Mouse (Mus musculus) thymus, postnatal 10 days (tissue): ENCODE data around the gene Arhgap15.

Experiments
- DNase-seq, 2 experiments: peaks; one replicate each; pipeline ENCODE4 v3.0.0; 2021; ENCODE audit warnings: low spot score in 2 of 2

The Arhgap15 gene

DNA sequence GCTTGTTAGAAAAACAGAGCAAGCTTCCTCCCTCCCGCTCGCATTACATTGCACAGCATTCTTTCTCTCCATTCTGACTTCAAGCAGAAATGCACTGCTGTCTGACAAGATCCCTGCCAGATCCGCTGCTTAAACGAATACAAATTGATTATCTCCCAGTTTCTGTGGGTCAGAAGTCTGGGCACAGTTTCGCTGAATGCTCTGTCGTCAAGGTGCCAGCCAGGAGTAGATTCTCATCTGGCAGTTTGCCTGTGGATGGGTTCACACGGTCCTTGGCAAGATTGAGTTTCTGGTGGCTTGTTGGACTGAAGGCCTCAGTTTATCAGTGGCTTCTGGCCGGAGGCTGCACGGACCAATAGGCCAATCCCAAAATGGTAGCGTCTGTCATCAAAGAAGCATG, 435.9 kb downstream of the Arhgap15 start:
- DNase-seq = no peak

DNA sequence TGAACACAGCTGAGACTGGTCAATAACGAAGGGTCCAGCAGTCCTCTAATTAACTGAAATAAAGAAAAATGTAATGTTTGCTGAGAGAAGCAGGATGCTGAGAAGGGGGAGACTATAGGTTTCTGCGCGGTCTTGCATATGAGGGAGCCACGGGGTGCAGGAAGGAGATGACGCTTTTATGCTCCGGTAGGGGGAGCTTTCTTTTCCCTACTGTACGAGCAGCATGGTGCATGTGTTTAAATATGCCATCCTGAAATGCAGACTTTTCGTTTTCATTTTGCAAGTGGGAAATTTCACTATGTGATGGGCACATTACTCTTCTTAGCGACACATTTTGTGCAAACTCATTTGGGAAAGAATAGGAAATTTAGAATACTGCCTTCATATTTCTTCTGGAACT, 442.1 kb downstream of the Arhgap15 start:
- DNase-seq = no peak

DNA sequence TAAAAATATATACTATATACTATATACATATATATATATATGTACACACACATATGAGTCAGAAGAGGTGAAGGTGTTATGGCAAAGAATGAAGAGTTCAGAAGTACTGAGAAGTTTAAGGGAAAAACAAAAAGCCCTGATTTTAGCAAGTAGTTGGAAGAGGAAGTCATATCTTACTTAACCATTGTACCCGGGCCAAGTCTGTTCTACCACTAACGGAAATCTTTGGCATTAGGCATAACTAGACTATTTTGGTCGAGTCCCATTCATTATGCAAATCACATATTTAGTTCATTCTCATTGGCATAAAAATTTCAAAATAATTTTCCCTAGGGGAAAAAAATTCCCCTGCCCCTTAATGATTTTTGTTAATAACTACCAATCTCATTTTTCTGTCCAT, 443.4 kb downstream of the Arhgap15 start:
- DNase-seq = no peak

DNA sequence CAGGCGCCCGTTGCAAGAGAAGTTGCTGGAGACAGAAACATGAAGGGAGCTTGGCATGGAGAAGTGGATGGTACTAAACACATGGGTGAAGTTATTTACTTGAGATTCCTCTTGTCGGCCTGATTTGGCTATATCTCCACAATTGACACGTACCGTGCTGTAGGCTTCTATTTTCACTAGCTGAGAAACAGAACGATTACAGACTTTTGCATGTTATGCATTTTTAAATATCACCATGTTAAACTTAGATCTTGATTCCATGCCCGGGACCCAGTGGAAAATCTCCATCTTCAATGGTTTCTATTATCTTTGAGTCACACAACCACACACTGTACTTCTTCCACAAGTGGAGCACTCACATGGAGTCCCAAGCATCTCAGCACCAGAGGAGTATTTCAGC, 466.9 kb downstream of the Arhgap15 start:
- no peak for DNase-seq

DNA sequence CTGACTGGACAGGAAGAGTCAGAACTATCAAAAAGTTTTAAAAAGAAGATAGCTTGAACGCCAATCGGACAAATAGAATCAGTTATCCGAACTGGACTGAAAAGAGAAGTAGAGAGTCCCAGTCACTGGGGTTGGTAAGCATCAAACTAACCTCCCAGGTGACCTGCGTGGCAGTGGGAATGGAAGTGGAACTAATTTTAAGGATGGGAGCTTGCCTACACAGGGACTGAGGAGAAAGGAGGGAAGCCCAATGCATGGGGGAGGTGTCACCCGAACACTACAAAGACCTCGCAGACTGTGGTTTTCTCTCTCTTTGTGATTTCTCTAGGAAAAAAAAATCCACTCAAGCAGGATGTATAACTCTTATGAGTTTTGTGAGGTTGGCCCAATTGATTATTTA, 469.2 kb downstream of the Arhgap15 start:
- DNase-seq = no peak

DNA sequence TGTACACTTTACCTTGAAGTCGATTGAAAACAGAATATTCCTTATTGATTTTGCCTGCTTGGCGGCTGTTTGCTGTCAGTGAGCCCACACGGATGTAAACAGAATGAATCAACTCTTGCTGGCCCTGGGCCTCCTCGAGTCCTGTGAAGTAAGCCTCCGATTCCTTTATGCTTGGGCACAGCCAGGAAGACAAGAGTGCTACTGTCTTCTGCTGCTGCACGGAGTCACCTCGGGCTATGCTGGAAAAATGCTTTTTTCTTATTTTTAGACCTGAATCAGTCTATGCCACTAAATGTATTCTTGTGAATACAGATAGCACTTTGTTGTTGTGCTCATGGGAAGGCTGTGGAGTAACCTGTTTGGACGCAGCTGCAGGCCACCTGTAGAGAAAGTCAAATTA, 469.7 kb downstream of the Arhgap15 start:
- DNase-seq = no peak

DNA sequence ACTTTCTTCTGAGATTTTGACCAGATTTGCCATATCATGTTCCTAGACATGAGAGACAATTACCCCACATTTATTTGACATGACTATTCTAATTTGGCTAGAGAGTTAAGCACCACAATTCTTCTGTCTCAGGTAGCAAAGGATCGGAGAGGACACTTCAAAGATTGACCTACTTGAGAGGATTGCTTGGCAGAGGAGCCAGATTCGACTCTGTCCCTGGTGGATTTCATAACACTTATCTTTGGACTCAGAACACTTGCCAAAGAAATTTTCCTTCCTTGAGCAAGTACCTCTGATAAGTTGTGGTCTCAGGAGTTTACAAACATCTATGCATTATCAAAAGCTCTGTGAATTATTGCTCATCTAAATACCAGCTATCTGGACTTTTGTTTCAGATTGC, 473.1 kb downstream of the Arhgap15 start:
- no peak for DNase-seq

DNA sequence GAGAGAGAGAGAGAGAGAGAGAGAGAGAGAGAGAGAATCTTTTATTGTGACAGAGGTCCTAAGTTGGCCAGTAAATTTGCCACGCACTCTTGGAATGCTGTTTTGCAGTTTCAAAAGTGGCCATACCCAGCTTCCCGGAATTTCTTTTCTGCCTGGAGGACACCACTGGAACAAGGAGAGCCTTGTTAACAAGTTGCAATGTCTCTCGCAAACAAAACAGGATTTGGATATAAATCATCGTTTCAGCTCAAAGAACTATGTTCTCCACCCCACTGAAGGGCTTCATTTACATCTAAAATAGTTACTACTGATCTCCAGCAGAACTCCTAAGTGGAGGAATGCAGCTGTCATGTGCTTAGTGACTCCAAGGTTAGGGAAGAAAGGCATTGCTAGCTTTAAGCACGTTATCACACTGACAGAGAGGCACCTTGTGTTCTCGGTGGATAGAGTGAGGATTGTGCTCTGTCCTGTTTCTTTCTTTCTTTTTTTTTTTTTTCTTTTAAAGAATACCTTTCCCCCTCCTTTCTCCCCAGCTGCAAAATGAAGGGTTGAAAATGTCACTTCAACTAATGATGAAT, 473.6 kb downstream of the Arhgap15 start:
- no peak for DNase-seq

DNA sequence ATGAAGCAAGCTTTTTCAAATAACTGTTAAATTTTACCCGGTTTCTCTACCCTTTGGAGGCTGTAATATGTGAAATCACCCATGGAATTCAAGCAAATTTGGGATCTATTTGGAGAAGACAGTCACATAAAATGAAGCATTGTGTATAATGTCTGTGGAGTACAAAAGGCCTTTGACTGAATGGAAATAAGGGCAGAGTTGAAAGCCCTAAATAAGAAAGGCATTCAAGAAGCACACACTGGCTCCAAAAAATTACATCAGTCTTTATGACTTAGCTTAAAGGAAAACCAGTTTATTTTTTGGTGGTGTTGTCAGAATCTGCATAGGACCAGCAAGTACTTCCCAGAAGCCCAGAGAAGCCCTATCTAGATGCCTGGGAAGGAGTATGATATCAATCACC, 486.2 kb downstream of the Arhgap15 start:
- DNase-seq = no peak

DNA sequence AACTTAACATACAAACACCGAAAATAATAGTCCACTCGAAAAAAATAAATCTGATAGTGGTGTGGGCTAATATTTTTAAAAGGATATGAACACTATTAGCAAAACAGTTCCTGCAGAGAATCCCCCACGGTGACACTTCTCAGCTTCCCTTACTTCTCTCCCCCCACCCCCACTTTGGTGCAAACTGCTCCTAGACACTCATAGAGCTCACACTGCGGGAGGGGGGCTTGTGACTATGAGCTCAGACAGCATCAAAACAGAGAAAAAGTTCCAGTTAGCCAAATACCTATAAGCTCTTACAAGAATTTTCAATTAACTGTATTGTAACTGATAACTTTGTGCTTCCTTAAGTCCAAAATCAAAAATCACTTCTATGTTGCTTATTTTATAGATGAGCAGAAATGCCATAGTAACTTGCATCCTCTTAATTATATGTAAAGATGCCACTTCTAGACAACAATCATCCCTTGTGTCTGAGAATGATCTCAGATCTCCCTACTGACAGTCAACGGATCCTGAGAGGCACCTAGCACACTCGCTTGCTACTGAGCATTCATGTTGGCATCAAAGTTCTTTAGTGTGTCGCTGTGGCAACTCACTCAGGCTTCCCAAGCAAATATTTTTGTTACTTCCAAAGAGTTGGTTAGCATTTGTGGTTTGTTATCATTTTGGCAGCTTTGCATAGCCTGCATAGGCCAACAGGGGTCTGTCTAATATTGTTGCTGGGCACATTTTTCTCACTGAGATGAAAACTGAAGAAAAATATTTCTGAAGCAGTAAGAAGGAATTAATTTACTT, 493.2 kb downstream of the Arhgap15 start:
- DNase-seq = no peak

DNA sequence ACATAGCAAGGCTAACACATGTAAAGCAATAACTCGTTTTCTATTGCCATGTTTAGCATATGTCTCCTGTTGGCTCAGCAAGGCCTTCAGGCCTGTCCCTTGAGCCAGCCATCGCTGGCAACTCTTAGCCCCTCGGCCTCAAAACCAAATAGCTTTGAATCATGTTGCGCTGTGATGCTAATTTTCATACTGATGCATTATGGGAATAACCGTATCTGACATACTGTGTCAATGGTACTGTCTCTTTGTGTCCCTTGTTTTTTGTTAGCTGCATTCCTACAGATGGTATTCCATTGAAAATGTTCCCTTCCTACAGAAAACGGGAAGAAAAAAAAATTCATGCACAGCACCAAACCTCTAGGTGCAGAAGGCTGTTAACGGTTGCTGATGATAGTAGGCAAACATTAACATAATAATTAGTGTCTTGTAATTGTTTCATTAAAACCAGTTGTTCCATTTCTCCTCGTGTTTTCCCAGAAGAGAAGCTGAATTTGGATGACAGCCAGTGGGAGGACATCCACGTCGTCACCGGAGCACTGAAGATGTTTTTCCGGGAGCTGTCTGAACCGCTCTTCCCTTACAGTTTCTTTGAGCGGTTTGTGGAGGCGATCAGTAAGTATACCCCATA, 494.1 kb downstream of the Arhgap15 start:
- DNase-seq = no peak

DNA sequence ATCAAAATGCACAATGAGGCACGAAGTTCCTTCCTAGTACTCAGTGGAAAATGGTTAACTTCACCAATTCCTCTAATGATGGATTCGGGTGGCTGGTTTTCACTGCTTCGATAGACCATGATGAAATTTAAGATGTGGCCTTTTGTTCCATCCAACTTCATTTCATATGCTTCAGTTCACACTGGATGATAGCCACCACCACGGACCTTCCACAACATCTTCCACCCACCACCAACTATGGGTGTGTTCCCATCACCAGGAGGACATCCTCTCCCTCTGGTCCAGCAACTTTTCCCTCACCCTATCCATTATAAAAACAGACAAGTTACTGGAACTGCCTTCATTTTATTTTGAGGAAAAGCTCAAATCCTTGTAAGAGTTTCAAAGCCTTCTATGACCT, 506.7 kb downstream of the Arhgap15 start:
- no peak for DNase-seq

DNA sequence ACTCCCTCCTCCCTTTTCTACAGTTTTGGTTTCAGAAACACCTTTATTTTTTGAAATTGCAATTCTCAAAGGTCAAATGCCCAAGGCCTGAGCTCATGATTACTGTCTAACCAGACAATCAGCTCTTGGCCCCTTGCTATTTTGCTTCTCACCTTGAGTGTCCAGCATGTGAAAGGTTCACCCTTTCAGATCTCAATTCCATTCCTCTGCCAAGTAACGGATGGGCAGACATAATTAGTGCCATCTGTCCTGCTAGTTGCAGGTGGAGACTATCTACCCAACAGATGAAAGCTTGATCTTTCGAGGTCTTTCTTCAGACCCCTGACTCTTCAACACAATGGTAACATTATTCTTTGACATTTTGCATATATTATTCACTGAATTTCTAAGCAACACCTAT, 509.3 kb downstream of the Arhgap15 start:
- DNase-seq = no peak

DNA sequence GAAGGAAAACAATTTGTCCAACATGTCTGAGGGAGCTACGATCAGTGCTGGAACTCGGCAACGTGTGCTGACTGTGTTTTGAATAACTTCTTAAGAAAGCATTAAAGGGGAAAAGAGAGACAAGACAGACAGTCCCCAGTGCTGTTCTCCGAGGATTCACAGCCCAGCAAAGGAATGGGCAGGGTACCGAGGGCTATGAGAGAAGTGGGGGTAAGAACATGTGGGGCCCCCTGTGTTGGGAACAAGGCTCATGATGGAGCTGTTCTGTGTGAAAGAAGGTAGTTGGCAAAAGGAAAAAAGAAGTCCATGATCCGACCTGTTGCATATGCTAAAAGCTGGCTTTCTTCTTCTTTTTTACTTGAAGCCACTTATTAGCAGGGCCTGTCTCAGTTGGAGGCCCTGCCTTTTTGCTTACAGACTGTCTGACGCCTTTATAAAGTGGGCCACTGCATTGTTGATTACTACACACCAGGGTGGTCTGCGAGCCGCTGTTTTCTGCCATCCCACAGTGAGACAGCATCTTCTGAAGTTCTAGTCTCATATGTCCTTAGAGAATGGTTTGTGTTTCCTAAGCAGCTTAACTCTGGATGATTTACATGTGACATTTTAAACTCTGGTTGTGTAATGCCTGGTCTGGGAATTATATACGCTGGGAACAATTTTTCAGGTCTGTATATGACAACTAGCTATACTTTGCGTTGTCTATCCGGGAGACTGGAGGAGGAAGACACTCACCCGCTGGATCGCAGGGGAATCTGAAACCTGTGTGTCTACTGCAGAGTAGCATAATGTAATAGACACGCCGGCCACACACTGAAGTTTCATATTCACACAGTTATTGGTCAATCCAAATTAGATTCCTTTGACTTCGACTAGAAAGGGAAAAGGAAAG, 523.1 kb downstream of the Arhgap15 start:
- DNase-seq = no peak

DNA sequence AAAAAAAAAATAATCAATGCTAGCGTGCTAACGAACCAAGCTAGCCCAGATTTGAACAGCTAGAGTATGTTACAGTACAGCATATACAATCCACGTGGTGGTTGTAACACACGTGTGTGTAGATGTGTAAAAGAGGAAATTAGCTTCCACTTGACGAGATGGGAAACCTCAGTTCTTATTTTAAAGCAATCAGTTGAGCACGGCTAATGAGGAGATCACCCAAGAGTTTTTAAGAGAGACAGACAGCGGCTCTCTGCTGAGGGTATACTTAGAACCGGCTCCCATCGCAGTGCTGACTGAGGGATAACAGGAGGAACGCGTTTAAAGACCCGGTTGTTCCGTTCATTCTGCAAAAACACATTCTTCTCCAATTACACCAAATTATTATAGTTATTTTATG, 524.0 kb downstream of the Arhgap15 start:
- no peak for DNase-seq

DNA sequence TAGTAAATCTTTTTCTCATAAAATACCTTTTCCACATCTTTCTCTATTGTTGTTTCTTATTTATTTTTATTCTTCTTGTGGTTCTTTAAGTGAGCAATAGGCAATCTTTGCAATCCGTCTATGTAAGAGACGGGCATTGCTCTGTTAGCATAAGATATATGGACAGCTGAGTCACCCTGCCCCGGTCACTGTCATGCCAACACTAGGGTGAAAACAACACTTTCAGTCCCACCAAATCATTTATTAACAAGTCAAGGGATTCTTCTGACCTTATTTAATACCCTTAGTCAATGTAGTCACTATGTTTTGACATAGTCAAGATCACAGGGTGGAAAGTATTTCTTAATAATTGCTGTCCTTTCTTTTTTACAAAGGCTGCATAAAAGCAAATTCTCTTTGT, 525.8 kb downstream of the Arhgap15 start:
- no peak for DNase-seq

DNA sequence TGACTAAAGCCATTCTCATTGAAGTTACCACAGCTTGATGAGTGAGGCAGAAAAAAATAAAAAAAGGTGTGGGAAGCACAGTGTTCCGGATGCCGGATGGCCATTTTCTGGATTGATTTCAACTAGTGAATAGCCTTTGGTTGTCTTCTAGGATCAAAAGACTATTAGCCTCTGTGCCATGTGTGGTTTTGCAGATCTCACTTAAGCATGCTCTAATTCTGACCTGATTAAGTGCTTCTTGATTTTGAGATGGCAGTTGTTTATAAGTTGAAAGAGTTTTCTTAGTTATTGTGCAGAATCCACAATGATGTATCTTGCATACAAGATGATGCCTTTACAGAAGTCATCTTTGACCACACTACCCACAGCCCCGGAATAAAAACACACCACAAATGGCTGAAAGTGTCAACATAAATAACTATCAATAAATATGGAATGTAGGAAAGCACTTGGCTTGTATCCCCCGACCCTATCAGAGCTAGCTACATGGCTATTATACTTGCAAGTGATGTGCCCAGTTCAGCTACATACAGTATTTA, 537.6 kb downstream of the Arhgap15 start:
- DNase-seq = no peak

DNA sequence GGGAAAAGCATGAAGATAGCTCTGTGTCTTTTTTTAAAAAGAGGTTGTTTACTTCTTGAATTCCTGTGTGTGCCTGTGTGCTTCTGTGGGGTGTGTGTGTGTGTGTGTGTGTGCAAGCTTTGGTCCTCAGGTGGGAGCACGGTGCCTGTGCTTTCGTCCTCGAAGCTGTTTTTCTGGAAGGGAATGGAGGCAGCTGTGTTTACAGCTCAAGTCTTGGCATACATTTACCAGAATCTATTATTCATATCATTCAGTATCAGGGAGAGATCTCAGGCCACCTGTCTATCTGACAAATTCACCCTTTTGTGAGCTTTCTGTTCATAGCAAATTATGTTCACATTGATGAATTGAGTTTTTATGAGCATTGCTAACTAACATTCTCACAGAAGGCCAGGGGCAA, 550.5 kb downstream of the Arhgap15 start:
- no peak for DNase-seq

DNA sequence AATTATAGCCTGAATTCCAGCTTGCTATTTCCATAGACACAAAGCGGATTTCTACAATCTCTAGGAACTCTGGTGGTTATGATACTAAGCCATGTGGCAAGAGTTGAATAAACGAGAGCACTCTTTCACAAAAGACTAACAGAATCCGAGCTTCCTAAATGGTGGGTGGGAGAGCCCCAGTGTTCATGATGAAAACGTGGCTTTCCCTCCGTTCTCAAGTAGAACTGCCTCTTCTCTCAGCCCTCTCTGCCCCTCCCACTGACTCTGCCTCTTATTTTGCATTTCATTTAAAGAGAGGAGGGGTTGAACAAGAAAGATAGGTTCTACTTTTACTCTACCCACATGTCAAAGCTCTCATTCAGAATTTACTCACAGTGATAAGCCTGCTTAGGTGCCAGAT, 551.3 kb downstream of the Arhgap15 start:
- no peak for DNase-seq

DNA sequence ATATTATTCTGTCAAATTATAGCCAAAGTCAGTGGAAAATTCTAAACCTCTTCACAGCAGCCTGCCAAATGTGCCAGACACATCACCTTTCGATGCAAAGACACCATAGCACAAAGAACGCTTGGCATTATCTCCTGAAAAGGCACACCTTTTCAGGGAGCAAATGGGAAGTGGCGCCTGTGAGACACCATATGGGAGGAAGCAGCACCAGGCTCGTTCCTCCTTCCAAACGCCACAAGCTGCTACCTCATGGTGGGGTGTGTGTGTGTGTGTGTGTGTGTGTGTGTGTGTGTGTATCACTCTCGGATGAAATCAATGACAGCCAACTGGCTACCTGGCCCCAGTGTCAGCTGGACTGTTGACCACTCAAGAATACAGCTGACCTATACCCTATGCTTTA, 551.8 kb downstream of the Arhgap15 start:
- no peak for DNase-seq

DNA sequence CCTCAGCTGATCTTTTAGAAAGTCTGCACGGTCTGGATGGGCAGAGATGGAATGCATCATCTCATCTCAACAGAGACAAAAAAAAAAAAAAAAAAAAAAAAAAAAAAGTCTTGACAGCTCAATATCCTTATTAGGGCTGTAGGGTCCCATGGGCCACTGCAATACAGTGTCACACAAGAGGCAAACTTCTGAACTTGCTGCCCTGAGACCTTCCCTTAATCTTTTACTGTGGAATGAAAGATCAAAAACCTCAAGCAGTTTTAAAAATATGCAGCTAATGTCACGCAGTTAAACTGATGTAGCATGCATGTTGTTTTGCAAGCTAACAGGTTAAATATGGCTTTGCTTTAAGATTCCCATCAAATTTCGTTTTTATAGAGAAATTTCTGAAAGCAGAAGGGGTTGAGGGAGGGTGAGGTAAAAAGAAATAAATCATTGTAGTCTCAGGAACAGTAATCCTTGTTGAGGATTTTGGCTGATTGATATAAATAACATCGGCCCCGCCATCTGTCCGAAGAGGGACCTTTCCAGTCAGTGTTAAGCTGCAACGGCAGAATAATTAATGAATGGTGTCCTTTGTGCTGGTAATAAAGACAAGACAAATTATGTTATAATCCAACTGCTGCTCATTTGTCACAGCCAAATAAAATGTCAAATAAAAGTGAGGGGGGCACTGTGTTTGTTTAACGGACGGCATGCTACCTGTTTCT, 555.8 kb downstream of the Arhgap15 start:
- no peak for DNase-seq
